Mouse (Mus musculus): ENCODE data around the gene Rnf207.

The Rnf207 gene

GRCm38 (mm10) chr4:152272006-152272405, 46.8 kb downstream of the Rnf207 start:
- no peak for DNase-seq (ENCODE audit: low spot score)

- DNase-seq (ENCODE audit: low spot score): no peak
Observed at GRCm38 (mm10) chr4:152271334-152271733, 47.5 kb downstream of the Rnf207 start.

GRCm38 (mm10) chr4:152270599-152270998, 48.2 kb downstream of the Rnf207 start:
- no peak for DNase-seq (ENCODE audit: low spot score)

- DNase-seq (ENCODE audit: low spot score): no peak
Observed at GRCm38 (mm10) chr4:152269967-152270366, 48.8 kb downstream of the Rnf207 start.

GRCm38 (mm10) chr4:152267748-152268369, 50.9 kb downstream of the Rnf207 start:
- DNase-seq (ENCODE audit: low spot score): no peak

- DNase-seq (ENCODE audit: low spot score): no peak
Observed at GRCm38 (mm10) chr4:152266236-152266895, 52.4 kb downstream of the Rnf207 start.

- no peak for DNase-seq (ENCODE audit: low spot score)
Observed at GRCm38 (mm10) chr4:152265791-152266190, 53.0 kb downstream of the Rnf207 start.

- no peak for DNase-seq (ENCODE audit: low spot score)
Observed at GRCm38 (mm10) chr4:152264867-152265568, 53.8 kb downstream of the Rnf207 start.

- no peak for DNase-seq (ENCODE audit: low spot score)
Observed at GRCm38 (mm10) chr4:152264177-152264530, 54.6 kb downstream of the Rnf207 start.

- DNase-seq (ENCODE audit: low spot score): no peak
Observed at GRCm38 (mm10) chr4:152263512-152264176, 55.1 kb downstream of the Rnf207 start.

GRCm38 (mm10) chr4:152263089-152263488, 55.7 kb downstream of the Rnf207 start:
- no peak for DNase-seq (ENCODE audit: low spot score)

- DNase-seq (ENCODE audit: low spot score): no peak
Observed at GRCm38 (mm10) chr4:152262187-152262586, 56.6 kb downstream of the Rnf207 start.

- DNase-seq (ENCODE audit: low spot score): no peak
Observed at GRCm38 (mm10) chr4:152260451-152260850, 58.3 kb downstream of the Rnf207 start.

- DNase-seq (ENCODE audit: low spot score): peak; percentile 43
Observed at GRCm38 (mm10) chr4:152257070-152257469, 61.7 kb downstream of the Rnf207 start.
